ENCODE assay signal across 8 mouse cellular contexts in the genomic region with DNA sequence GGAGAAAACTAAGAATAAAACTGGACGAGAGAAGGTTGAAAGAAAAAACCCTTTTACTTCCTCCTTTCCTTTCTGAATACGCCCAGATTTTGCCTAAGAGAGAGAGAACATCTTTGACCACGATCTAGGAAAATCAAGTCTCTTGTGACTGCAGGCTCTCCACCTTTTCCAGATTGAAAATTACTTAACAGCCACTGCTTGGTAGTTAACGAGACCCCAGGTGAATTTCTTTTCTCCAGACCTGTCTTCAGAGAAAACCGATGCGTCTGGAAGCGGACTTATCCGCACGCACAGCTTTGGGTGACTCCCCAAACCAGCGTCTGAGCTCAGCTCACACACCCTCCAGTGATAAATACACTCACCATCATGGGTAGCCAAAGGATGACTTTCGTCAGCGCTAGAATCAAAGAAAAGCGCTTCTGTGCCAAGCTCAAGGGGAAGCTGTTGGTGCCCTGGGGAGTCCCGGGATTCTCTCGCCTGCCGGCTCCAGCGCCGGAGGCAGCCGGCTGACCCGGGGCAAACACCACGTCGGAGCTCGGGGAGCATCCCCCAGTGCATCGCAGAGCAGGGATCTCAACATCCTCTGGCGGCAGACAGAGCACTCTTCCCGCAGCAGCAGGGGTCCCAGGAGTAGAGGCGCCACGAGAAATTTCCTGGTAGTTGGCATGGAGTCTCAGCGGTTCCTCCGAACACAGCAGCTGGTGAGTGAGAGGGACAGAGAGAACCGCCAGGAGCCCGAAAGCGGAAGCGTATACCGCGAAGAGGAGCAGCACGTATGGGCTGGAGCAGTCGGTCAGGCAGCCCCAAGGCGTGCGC. TPM values are rescaled to one million over a fixed set of nuclear protein-coding genes. Genes with fewer than 3 reads are reported as not detected.
DNase-seq lines count a peak whose midpoint lies in the region; ATAC-seq lines count a peak whose summit lies in the region.

No protein-coding gene starts in this region.

- WGBS in lung, embryonic 16.5 days, result 1% methylated on average over 40 of the region's 40 CpGs
- WGBS in intestine, embryonic 16.5 days, result 2% methylated on average over 40 of the region's 40 CpGs
- under 1% methylated on average over 40 of the region's 40 CpGs for WGBS in midbrain, embryonic 16.5 days

- H3K27ac ChIP-seq in lung, embryonic 16.5 days (ENCODE audit: low read length), result no peak overlapping the region
- no peak overlapping the region for H3K27ac ChIP-seq in intestine, embryonic 16.5 days (ENCODE audit: low read length)
- H3K27ac ChIP-seq in midbrain, embryonic 16.5 days (ENCODE audit: low read length), result peak overlapping the region; percentile 38; the same call in 1 of the 2 replicates

- no peaks in the 10 kb centered on the region for H3K4me1 ChIP-seq in lung, embryonic 16.5 days (replicated peaks; ENCODE audit: control insufficient read depth, insufficient read depth, low read length)
- H3K4me1 ChIP-seq in intestine, embryonic 16.5 days (ENCODE audit: control insufficient read depth, insufficient read depth, low read length), result peaks cover 8% of the 10 kb centered on the region; the same call in 1 of the 2 replicates
- peaks cover 7% of the 10 kb centered on the region; the same call in 1 of the 2 replicates for H3K4me1 ChIP-seq in midbrain, embryonic 16.5 days (ENCODE audit: control insufficient read depth, insufficient read depth, low read length)

- peak overlapping the region; percentile 55 for H3K4me2 ChIP-seq in lung, embryonic 16.5 days (ENCODE audit: low read depth, low read length)
- H3K4me2 ChIP-seq in intestine, embryonic 16.5 days (ENCODE audit: low read depth, low read length), result peak overlapping the region; percentile 67
- H3K4me2 ChIP-seq in midbrain, embryonic 16.5 days (ENCODE audit: low read length), result peak overlapping the region; percentile 95

- peak overlapping the region; percentile 37 for H3K4me3 ChIP-seq in lung, embryonic 16.5 days (ENCODE audit: low read length)
- H3K4me3 ChIP-seq in intestine, embryonic 16.5 days (ENCODE audit: low read length), result peak overlapping the region; percentile 39
- H3K4me3 ChIP-seq in midbrain, embryonic 16.5 days (ENCODE audit: low read depth, low read length), result peak overlapping the region; percentile 69

- 0 out of 2 replicates have a peak, but pooled peaks have one; percentile 20 for ATAC-seq in cerebellum, adult (ENCODE audit: insufficient number of reproducible peaks, low FRiP score, low TSS enrichment)
- no peak for ATAC-seq in lung, embryonic 16.5 days (ENCODE audit: low read depth)
- peak; percentile 76 for ATAC-seq in intestine, embryonic 16.5 days
- peak; percentile 88 for ATAC-seq in midbrain, embryonic 16.5 days

- DNase-seq in cerebellum, adult 9-11 months, result no peak
- DNase-seq in lung, adult 18-20 months, result no peak
- DNase-seq in adrenal gland, adult 2 months, result no peak
- DNase-seq in urinary bladder, postnatal 10 days (ENCODE audit: low spot score), result no peak

- H3K9ac ChIP-seq in lung, embryonic 16.5 days (ENCODE audit: low read length), result no peak overlapping the region
- peak overlapping the region; percentile 27; the same call in 1 of the 2 replicates for H3K9ac ChIP-seq in intestine, embryonic 16.5 days (ENCODE audit: low read depth, low read length)
- peak overlapping the region; percentile 78 for H3K9ac ChIP-seq in midbrain, embryonic 16.5 days (ENCODE audit: low read depth, low read length)

- peaks cover 2% of the 10 kb centered on the region; the same call in 1 of the 2 replicates for H3K27me3 ChIP-seq in lung, embryonic 16.5 days (ENCODE audit: control insufficient read depth, insufficient read depth, low read depth, low read length)
- peaks cover 5% of the 10 kb centered on the region; the same call in 1 of the 2 replicates for H3K27me3 ChIP-seq in intestine, embryonic 16.5 days (replicated peaks; ENCODE audit: control insufficient read depth, insufficient read depth, low read length)
- no peaks in the 10 kb centered on the region for H3K27me3 ChIP-seq in midbrain, embryonic 16.5 days (ENCODE audit: control insufficient read depth, insufficient read depth, low read depth, low read length)

- H3K9me3 ChIP-seq in lung, embryonic 16.5 days (ENCODE audit: control insufficient read depth, low read length), result no peaks in the 10 kb centered on the region
- H3K9me3 ChIP-seq in intestine, embryonic 16.5 days (ENCODE audit: control insufficient read depth, low read length), result no peaks in the 10 kb centered on the region
- H3K9me3 ChIP-seq in midbrain, embryonic 16.5 days (replicated peaks; ENCODE audit: control insufficient read depth, low read length, poor library complexity, severe bottlenecking), result no peaks in the 10 kb centered on the region

- H3K36me3 ChIP-seq in lung, embryonic 16.5 days (ENCODE audit: control insufficient read depth, insufficient read depth, low read length), result no peaks in the 10 kb centered on the region
- no peaks in the 10 kb centered on the region for H3K36me3 ChIP-seq in intestine, embryonic 16.5 days (ENCODE audit: control insufficient read depth, insufficient read depth, low read length)
- no peaks in the 10 kb centered on the region for H3K36me3 ChIP-seq in midbrain, embryonic 16.5 days (ENCODE audit: control insufficient read depth, insufficient read depth, low read length)

RNA-seq across cellular contexts. Expression of a gene that starts 1.5 kb away (rescaled TPM):
- 0.13 TPM in 1 of 2 replicates, not detected in the other for polyA plus RNA-seq in lung, embryonic 16.5 days (2015; fragmentation: Nextera tagmentation; extraction: Ambion mirVana)
- polyA plus RNA-seq in intestine, embryonic 16.5 days (2015; fragmentation: Nextera tagmentation; extraction: Ambion mirVana), result 0.24 and 0.35 TPM in 2 replicates
- polyA plus RNA-seq in midbrain, embryonic 16.5 days (2015; fragmentation: Nextera tagmentation; extraction: Ambion mirVana), result 4.8 and 5.2 TPM in 2 replicates
- total RNA-seq in adrenal gland, adult 2 months (2021), result not detected
- 0.03 TPM in 1 of 2 replicates, not detected in the other for polyA plus RNA-seq in adrenal gland, adult 2 months (2012; rRNA removed)
